Mouse (Mus musculus) CH12.LX (cell line): ENCODE measurements at regions not wholly inside any gene's neighbourhood (a gene's known extent, or its start where the extent isn't known, plus 50 kb on each side); places are given as distances from the start of the nearest gene placed in this dataset.

Source experiments
- DNase-seq: peaks from one replicate; pipeline ENCODE4 v3.0.0-alpha.2; 2013; ENCODE audit errors: extremely low read depth
- H3K27ac ChIP-seq: 2 replicates; pipeline ENCODE4 v1.5.1; 2012; ENCODE audit warnings: low read depth, mild to moderate bottlenecking, control low read depth, moderate library complexity; ENCODE audit not compliant: insufficient read depth
- H3K27me3 ChIP-seq: replicated peaks from 2 replicates; pipeline ENCODE3; 2012; ENCODE audit warnings: inconsistent platforms
- H3K36me3 ChIP-seq, 2 experiments: replicated peaks in 1 of 2; 2 replicates each; pipeline versions ENCODE3 to v1.6.1; 2012; ENCODE audit warnings: inconsistent platforms in 1 of 2, low read length in 1 of 2, mild to moderate bottlenecking in 1 of 2, mixed read lengths in 1 of 2, moderate library complexity in 1 of 2; ENCODE audit not compliant: control insufficient read depth in 1 of 2, insufficient read depth in 1 of 2
- H3K4me1 ChIP-seq, 2 experiments: 2 replicates each; pipeline ENCODE4 v1.6.1; 2012; ENCODE audit warnings: inconsistent platforms in 1 of 2, moderate library complexity in 1 of 2; ENCODE audit not compliant: insufficient read depth in 2 of 2, control insufficient read depth in 1 of 2
- H3K4me2 ChIP-seq: 2 replicates; pipeline ENCODE4 v1.6.1; 2012; ENCODE audit warnings: low read depth, mild to moderate bottlenecking, control low read depth; ENCODE audit not compliant: poor library complexity, insufficient read depth, severe bottlenecking
- H3K4me3 ChIP-seq, 3 experiments: fragments of 150-350 bp in 1 of 3; sonication (generic) in 1 of 3; replicated peaks in 1 of 3; 2 replicates each; pipeline versions ENCODE3 to v1.5.1; 2011 to 2012; ENCODE audit warnings: low read depth in 2 of 3, low read length in 2 of 3, mild to moderate bottlenecking in 2 of 3, moderate library complexity in 2 of 3, control low read depth in 1 of 3, improper control_type of control experiment in 1 of 3, inconsistent platforms in 1 of 3, mixed read lengths in 1 of 3; ENCODE audit not compliant: poor library complexity in 1 of 3
- H3K79me2 ChIP-seq: replicated peaks from 2 replicates; pipeline ENCODE4 v1.6.1; 2012; ENCODE audit warnings: mild to moderate bottlenecking, moderate library complexity; ENCODE audit not compliant: control insufficient read depth, poor library complexity, insufficient read depth, severe bottlenecking; ENCODE audit errors: extremely low read depth
- H3K9ac ChIP-seq: 2 replicates; pipeline ENCODE4 v1.6.1; 2012; ENCODE audit warnings: low read depth, mild to moderate bottlenecking, control low read depth, moderate library complexity; ENCODE audit not compliant: insufficient read depth
- H3K9me3 ChIP-seq: replicated peaks from 2 replicates; pipeline ENCODE3; 2012; ENCODE audit warnings: low read length, inconsistent platforms, mixed read lengths
- CHD1 ChIP-seq: IDR thresholded peaks from 2 replicates; pipeline ENCODE4 v1.6.1; 2012; ENCODE audit warnings: low read depth, low read length, improper control_type of control experiment, inconsistent platforms
- E2F4 ChIP-seq: IDR thresholded peaks from 2 replicates; pipeline ENCODE4 v1.6.1; 2011; ENCODE audit warnings: low read depth, low read length, improper control_type of control experiment; ENCODE audit not compliant: insufficient replicate concordance
- ELF1 ChIP-seq: IDR thresholded peaks from 2 replicates; pipeline ENCODE4 v1.6.1; 2014; ENCODE audit warnings: low read depth, mild to moderate bottlenecking, inconsistent platforms, low read length, improper control_type of control experiment
- ETS1 ChIP-seq: conservative IDR thresholded peaks from 2 replicates; pipeline ENCODE4 v1.6.1; 2012; ENCODE audit warnings: low read depth, mild to moderate bottlenecking, inconsistent platforms, low read length, improper control_type of control experiment, moderate library complexity
- GABPA ChIP-seq: IDR thresholded peaks from 2 replicates; pipeline ENCODE4 v1.6.1; 2012; ENCODE audit warnings: low read depth, low read length, improper control_type of control experiment, inconsistent platforms; ENCODE audit not compliant: insufficient replicate concordance
- HCFC1 ChIP-seq: IDR thresholded peaks from 2 replicates; pipeline ENCODE4 v1.6.1; 2012; ENCODE audit warnings: low read depth, mild to moderate bottlenecking, inconsistent platforms, low read length, improper control_type of control experiment
- IRF4 ChIP-seq: IDR thresholded peaks from 2 replicates; pipeline ENCODE4 v1.6.1; 2014; ENCODE audit warnings: low read depth, mild to moderate bottlenecking, inconsistent platforms, low read length, improper control_type of control experiment
- JUN ChIP-seq: IDR thresholded peaks from 2 replicates; pipeline ENCODE4 v1.6.1; 2011; ENCODE audit warnings: low read depth, mild to moderate bottlenecking, low read length, improper control_type of control experiment, moderate library complexity; ENCODE audit not compliant: insufficient read depth
- JUND ChIP-seq: conservative IDR thresholded peaks from 2 replicates; pipeline ENCODE4 v1.6.1; 2011; ENCODE audit warnings: low read depth, low read length, improper control_type of control experiment
- KAT2A ChIP-seq: IDR thresholded peaks from 2 replicates; pipeline ENCODE4 v1.6.1; 2012; ENCODE audit warnings: low read length, improper control_type of control experiment, inconsistent platforms; ENCODE audit not compliant: insufficient replicate concordance
- MAX ChIP-seq: IDR thresholded peaks from 2 replicates; pipeline ENCODE4 v1.6.1; 2011; ENCODE audit warnings: low read length, improper control_type of control experiment
- MEF2A ChIP-seq: IDR thresholded peaks from 2 replicates; pipeline ENCODE4 v1.6.1; 2014; ENCODE audit warnings: low read depth, mild to moderate bottlenecking, inconsistent platforms, low read length, improper control_type of control experiment, borderline replicate concordance
- MYC ChIP-seq: IDR thresholded peaks from 2 replicates; pipeline ENCODE4 v1.6.1; 2011; ENCODE audit warnings: low read depth, mild to moderate bottlenecking, improper control_type of control experiment, low read length
- NELFE ChIP-seq: IDR thresholded peaks from 2 replicates; pipeline ENCODE4 v1.6.1; 2011; ENCODE audit warnings: low read depth, low read length, improper control_type of control experiment
- NRF1 ChIP-seq: IDR thresholded peaks from 2 replicates; pipeline ENCODE4 v1.6.1; 2014; ENCODE audit warnings: low read depth, mild to moderate bottlenecking, inconsistent platforms, low read length, improper control_type of control experiment, moderate library complexity
- PAX5 ChIP-seq: IDR thresholded peaks from 2 replicates; pipeline ENCODE4 v1.6.1; 2012; ENCODE audit warnings: low read length, inconsistent platforms, mixed read lengths
- POLR2A ChIP-seq: IDR thresholded peaks from 2 replicates; pipeline ENCODE4 v1.6.1; 2011; ENCODE audit warnings: low read depth, mild to moderate bottlenecking, improper control_type of control experiment, low read length
- POLR2AphosphoS2 ChIP-seq: IDR thresholded peaks from 2 replicates; pipeline ENCODE4 v1.6.1; 2011; ENCODE audit warnings: low read depth, low read length, improper control_type of control experiment
- RAD21 ChIP-seq: IDR thresholded peaks from 2 replicates; pipeline ENCODE4 v1.6.1; 2011; ENCODE audit warnings: low read depth, mild to moderate bottlenecking, low read length, improper control_type of control experiment, moderate library complexity
- RCOR1 ChIP-seq: conservative IDR thresholded peaks from 2 replicates; pipeline ENCODE4 v1.6.1; 2012; ENCODE audit warnings: low read depth, mild to moderate bottlenecking, inconsistent platforms, low read length, improper control_type of control experiment
- SIN3A ChIP-seq: IDR thresholded peaks from 2 replicates; pipeline ENCODE4 v1.6.1; 2012; ENCODE audit warnings: low read length, improper control_type of control experiment, inconsistent platforms
- SMC3 ChIP-seq: IDR thresholded peaks from 2 replicates; pipeline ENCODE4 v1.6.1; 2011; ENCODE audit warnings: low read depth, low read length, improper control_type of control experiment
- TBP ChIP-seq: conservative IDR thresholded peaks from 2 replicates; pipeline ENCODE4 v1.6.1; 2011; ENCODE audit warnings: low read depth, low read length, improper control_type of control experiment
- TCF12 ChIP-seq: IDR thresholded peaks from 2 replicates; pipeline ENCODE4 v1.6.1; 2014; ENCODE audit warnings: low read depth, mild to moderate bottlenecking, inconsistent platforms, low read length, improper control_type of control experiment
- USF1 ChIP-seq: IDR thresholded peaks from 2 replicates; pipeline ENCODE4 v1.6.1; 2014; ENCODE audit warnings: low read depth, mild to moderate bottlenecking, inconsistent platforms, low read length, improper control_type of control experiment
- USF2 ChIP-seq: conservative IDR thresholded peaks from 2 replicates; pipeline ENCODE4 v1.6.1; 2011; ENCODE audit warnings: low read depth, low read length, improper control_type of control experiment
- ZC3H11A ChIP-seq: IDR thresholded peaks from 2 replicates; pipeline ENCODE4 v1.6.1; 2012; ENCODE audit warnings: low read depth, mild to moderate bottlenecking, inconsistent platforms, low read length, improper control_type of control experiment
- ZKSCAN1 ChIP-seq: IDR thresholded peaks from 2 replicates; pipeline ENCODE4 v1.6.1; 2012; ENCODE audit warnings: low read depth, inconsistent platforms, low read length, improper control_type of control experiment, borderline replicate concordance
- ZMIZ1 ChIP-seq: IDR thresholded peaks from 2 replicates; pipeline ENCODE4 v1.6.1; 2012; ENCODE audit warnings: low read depth, mild to moderate bottlenecking, inconsistent platforms, low read length, improper control_type of control experiment
- ZNF384 ChIP-seq: IDR thresholded peaks from 2 replicates; pipeline ENCODE4 v1.6.1; 2012; ENCODE audit warnings: low read depth, low read length, improper control_type of control experiment, inconsistent platforms
- dilution Hi-C: fragments of 300-500 bp; cut with MboI; formaldehyde crosslinking; loops from 2 replicates; pipeline ENCODE4 v1.14.3; 2020; ENCODE audit warnings: low sequenced_read_pairs; ENCODE audit not compliant: extremely low pct_unique_long_range_greater_than_20kb, extremely low pct_ligation_motif_present
- in situ Hi-C: fragments of 300-500 bp; cut with MboI; formaldehyde crosslinking; loops from 3 replicates; pipeline ENCODE4 v1.14.3; 2019; ENCODE audit warnings: low sequenced_read_pairs, low pct_ligation_motif_present, low pct_unique_long_range_greater_than_20kb, mixed read lengths

DNA sequence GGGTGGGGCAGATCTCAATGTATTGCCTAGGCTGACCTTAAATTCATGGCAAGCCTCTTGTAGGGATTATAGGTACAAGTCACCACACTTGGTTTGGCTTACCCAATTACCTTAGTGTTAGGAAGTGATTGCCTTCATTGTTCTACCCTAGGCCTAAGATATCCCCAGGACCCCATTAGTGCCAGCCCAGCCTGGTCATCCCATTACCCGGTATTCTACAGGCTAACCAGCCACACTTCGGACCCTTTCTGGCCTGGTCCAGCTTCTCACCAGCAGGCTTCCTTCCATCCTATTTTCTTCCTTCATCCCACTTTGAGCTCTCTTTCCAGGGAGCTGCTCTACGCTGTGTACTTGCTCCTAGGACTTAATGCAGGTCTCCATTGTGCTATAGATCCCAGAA, 59.5 kb downstream of the Tex35 start:
- peak overlapping the region; percentile 95 for H3K27ac ChIP-seq
- peak overlapping the region; percentile 70 for H3K9ac ChIP-seq
- H3K79me2 ChIP-seq = no peaks in the 10 kb centered on the region
- H3K4me2 ChIP-seq = peak overlapping the region; percentile 73
- peaks cover 7% of the 10 kb centered on the region in 2 experiments for H3K36me3 ChIP-seq
- dilution Hi-C loops = no loop called here
- peak overlapping the region in 1 of 3 experiments; percentile 19 for H3K4me3 ChIP-seq
- H3K27me3 ChIP-seq = no peaks in the 10 kb centered on the region
- in situ Hi-C loops = loop anchor here (5.0 kb wide), 2 partner anchors 52 to 117 kb away; no protein-coding TSS in a partner anchor
- H3K4me1 ChIP-seq = peaks cover 34 to 65% of the 10 kb centered on the region in 2 experiments
- H3K9me3 ChIP-seq = no peaks in the 10 kb centered on the region
- DNase-seq = no peak
- TF ChIP-seq ZNF384 (no peak), SMC3 (peak; percentile 9; the same call in 1 of the 2 replicates)

DNA sequence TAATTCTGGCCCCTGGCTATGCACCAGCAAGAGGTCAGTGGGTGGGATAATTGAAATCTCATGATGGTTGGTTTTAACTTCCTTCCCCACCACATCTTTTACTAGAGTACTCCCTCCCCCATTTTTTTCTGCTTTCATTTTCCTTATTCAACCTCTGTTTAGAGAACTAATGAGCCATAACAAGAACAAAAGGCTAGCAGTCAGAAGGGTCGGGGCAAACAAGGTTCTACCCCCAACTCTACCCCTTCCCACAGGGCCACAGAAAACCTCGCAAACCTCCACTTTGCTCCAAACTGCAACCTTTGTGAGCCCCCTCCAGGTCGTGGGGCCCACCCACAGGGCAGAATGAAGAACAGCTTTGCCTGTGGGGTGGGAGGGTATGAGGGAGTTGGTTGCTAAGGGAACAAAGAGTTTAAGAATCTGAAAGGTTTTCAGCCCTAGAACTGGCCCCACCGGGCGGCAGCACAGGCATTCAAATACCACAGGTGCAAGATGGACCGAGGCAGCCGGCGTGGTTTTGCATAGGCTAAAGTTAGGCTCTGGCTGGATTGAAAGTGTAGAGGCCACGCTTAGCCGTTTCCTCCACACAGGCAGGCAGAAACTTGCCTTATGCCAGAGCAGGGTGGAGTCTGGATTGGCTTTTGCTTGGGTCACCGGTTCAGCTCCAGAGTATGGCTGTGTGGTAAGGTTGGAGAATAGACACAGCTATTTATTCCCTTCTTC, 60.1 kb downstream of the Tex35 start:
- Histone ChIP-seq H3K4me3 (peak overlapping the region; percentile 6 to 50 (median 45)), H3K79me2 (no peaks in the 10 kb centered on the region), H3K4me2 (peak overlapping the region; percentile 73), H3K27ac (peak overlapping the region; percentile 96), H3K36me3 (peaks cover 3 to 5% of the 10 kb centered on the region in 2 experiments), H3K9me3 (no peaks in the 10 kb centered on the region), H3K4me1 (peaks cover 37 to 71% of the 10 kb centered on the region in 2 experiments), H3K27me3 (no peaks in the 10 kb centered on the region), H3K9ac (peak overlapping the region; percentile 98)
- in situ Hi-C loops (loop anchor here (5.0 kb wide), 2 partner anchors 51 to 116 kb away; no protein-coding TSS in a partner anchor), dilution Hi-C loops (no loop called here)
- DNase-seq = peak; percentile 98
- peak; percentile 83 for TF ChIP-seq MAX
- TF ChIP-seq ZNF384 = peak; percentile 82
- peak; percentile 65 for TF ChIP-seq RAD21
- TF ChIP-seq ZC3H11A = no peak; the same call in 1 of the 2 replicates
- no peak for TF ChIP-seq PAX5
- no peak for TF ChIP-seq E2F4
- TF ChIP-seq CHD1 = peak; percentile 66; the same call in 1 of the 2 replicates
- TF ChIP-seq ETS1 = peak; percentile 82
- no peak for TF ChIP-seq KAT2A
- TF ChIP-seq SMC3 = peak; percentile 69
- no peak for TF ChIP-seq POLR2AphosphoS2
- peak; percentile 52; the same call in 1 of the 2 replicates for TF ChIP-seq TBP
- TF ChIP-seq USF2 = no peak
- no peak; the same call in 1 of the 2 replicates for TF ChIP-seq HCFC1
- TF ChIP-seq MYC = peak; percentile 93
- peak; percentile 7; the same call in 1 of the 2 replicates for TF ChIP-seq JUND
- peak; percentile 99 for TF ChIP-seq TCF12
- TF ChIP-seq USF1 = no peak
- TF ChIP-seq SIN3A = peak; percentile 80; the same call in 1 of the 2 replicates
- TF ChIP-seq RCOR1 = no peak
- TF ChIP-seq ZKSCAN1 = no peak
- TF ChIP-seq JUN = peak; percentile 18; the same call in 1 of the 2 replicates
- no peak for TF ChIP-seq ZMIZ1
- peak; percentile 24 for TF ChIP-seq NELFE
- TF ChIP-seq IRF4 = peak; percentile 85
- TF ChIP-seq NRF1 = peak; percentile 31; the same call in 1 of the 2 replicates
- no peak for TF ChIP-seq GABPA
- TF ChIP-seq ELF1 = peak; percentile 13; the same call in 1 of the 2 replicates
- TF ChIP-seq MEF2A = peak; percentile 97
- peak; percentile 52 for TF ChIP-seq POLR2A
